Mouse (Mus musculus): ENCODE measurements at regions not wholly inside any gene's neighbourhood (a gene's known extent, or its start where the extent isn't known, plus 50 kb on each side); places are given as distances from the start of the nearest gene placed in this dataset.

GRCm38 (mm10) chr9:91609457-91610166 is 244.0 kb upstream of the Zic1 start:
- Histone ChIP-seq H3ac (ENCODE audit: control insufficient read depth, insufficient read length) (no peak overlapping the region), H3K36me3 (ENCODE audit: control insufficient read depth, insufficient read depth) (no peaks in the 10 kb centered on the region), H3K27me3 (ENCODE audit: control insufficient read depth, insufficient read depth, insufficient read length) (no peaks in the 10 kb centered on the region), H3K4me3 (no peak overlapping the region), H3K79me2 (ENCODE audit: control insufficient read depth, insufficient read depth) (no peaks in the 10 kb centered on the region), H3K4me2 (ENCODE audit: low read depth) (no peak overlapping the region)
- no peak for TF ChIP-seq POLR2A (IDR thresholded peaks at IDR 0.05; ENCODE audit: insufficient read length, low read depth)
- TF ChIP-seq MYOG (IDR thresholded peaks at IDR 0.05; ENCODE audit: control insufficient read depth in 1 of 3, insufficient read depth in 1 of 3, insufficient read length in 2 of 3, low read depth in 2 of 3) = no peak
- TF ChIP-seq E2F4 (IDR thresholded peaks at IDR 0.05; ENCODE audit: insufficient read depth) = no peak
- no peak for TF ChIP-seq MYOD1 (IDR thresholded peaks at IDR 0.05; ENCODE audit: control insufficient read depth in 1 of 3, insufficient read length in 2 of 3, low read depth in 2 of 3)
- no peak for TF ChIP-seq REST (IDR thresholded peaks at IDR 0.05; ENCODE audit: insufficient read depth, insufficient read length)
- no peak for TF ChIP-seq TCF3 (IDR thresholded peaks at IDR 0.05; ENCODE audit: insufficient read length, low read depth)
- no peak for TF ChIP-seq USF1 (IDR thresholded peaks at IDR 0.05; ENCODE audit: low read depth)
- TF ChIP-seq MAX (IDR thresholded peaks at IDR 0.05; ENCODE audit: low read depth) = no peak
- TF ChIP-seq TCF12 (IDR thresholded peaks at IDR 0.05; ENCODE audit: insufficient read depth, poor library complexity, severe bottlenecking) = no peak
- no peak for TF ChIP-seq CEBPB (IDR thresholded peaks at IDR 0.05; ENCODE audit: insufficient read depth, poor library complexity, severe bottlenecking)
- TF ChIP-seq SRF (IDR thresholded peaks at IDR 0.05; ENCODE audit: control insufficient read depth, insufficient read length, low read depth) = no peak
- TF ChIP-seq POLR2AphosphoS2 (IDR thresholded peaks at IDR 0.05; ENCODE audit: insufficient read length, low read depth) = no peak

GRCm38 (mm10) chr9:91601740-91602139 is 236.1 kb upstream of the Zic1 start:
- H3K79me2 ChIP-seq (ENCODE audit: control insufficient read depth, insufficient read depth) = no peaks in the 10 kb centered on the region
- H3K27me3 ChIP-seq (ENCODE audit: control insufficient read depth, insufficient read depth, insufficient read length) = no peaks in the 10 kb centered on the region
- no peak for TF ChIP-seq REST (IDR thresholded peaks at IDR 0.05; ENCODE audit: insufficient read depth, insufficient read length)
- TF ChIP-seq MYOG (IDR thresholded peaks at IDR 0.05; ENCODE audit: control insufficient read depth in 1 of 3, insufficient read depth in 1 of 3, insufficient read length in 2 of 3, low read depth in 2 of 3) = no peak
- TF ChIP-seq POLR2AphosphoS2 (IDR thresholded peaks at IDR 0.05; ENCODE audit: insufficient read length, low read depth) = no peak
- TF ChIP-seq TCF12 (IDR thresholded peaks at IDR 0.05; ENCODE audit: insufficient read depth, poor library complexity, severe bottlenecking) = no peak
- no peak for TF ChIP-seq MAX (IDR thresholded peaks at IDR 0.05; ENCODE audit: low read depth)
- TF ChIP-seq SRF (IDR thresholded peaks at IDR 0.05; ENCODE audit: control insufficient read depth, insufficient read length, low read depth) = no peak
- no peak for TF ChIP-seq USF1 (IDR thresholded peaks at IDR 0.05; ENCODE audit: low read depth)
- TF ChIP-seq TCF3 (IDR thresholded peaks at IDR 0.05; ENCODE audit: insufficient read length, low read depth) = no peak
- no peak for TF ChIP-seq CEBPB (IDR thresholded peaks at IDR 0.05; ENCODE audit: insufficient read depth, poor library complexity, severe bottlenecking)
- TF ChIP-seq E2F4 (IDR thresholded peaks at IDR 0.05; ENCODE audit: insufficient read depth) = no peak
- no peak for TF ChIP-seq MYOD1 (IDR thresholded peaks at IDR 0.05; ENCODE audit: control insufficient read depth in 1 of 3, insufficient read length in 2 of 3, low read depth in 2 of 3)
- no peak for TF ChIP-seq POLR2A (IDR thresholded peaks at IDR 0.05; ENCODE audit: insufficient read length, low read depth)
- no peak overlapping the region for H3ac ChIP-seq (ENCODE audit: control insufficient read depth, insufficient read length)
- H3K4me3 ChIP-seq = no peak overlapping the region
- no peaks in the 10 kb centered on the region for H3K36me3 ChIP-seq (ENCODE audit: control insufficient read depth, insufficient read depth)
- H3K4me2 ChIP-seq (ENCODE audit: low read depth) = no peak overlapping the region

DNA sequence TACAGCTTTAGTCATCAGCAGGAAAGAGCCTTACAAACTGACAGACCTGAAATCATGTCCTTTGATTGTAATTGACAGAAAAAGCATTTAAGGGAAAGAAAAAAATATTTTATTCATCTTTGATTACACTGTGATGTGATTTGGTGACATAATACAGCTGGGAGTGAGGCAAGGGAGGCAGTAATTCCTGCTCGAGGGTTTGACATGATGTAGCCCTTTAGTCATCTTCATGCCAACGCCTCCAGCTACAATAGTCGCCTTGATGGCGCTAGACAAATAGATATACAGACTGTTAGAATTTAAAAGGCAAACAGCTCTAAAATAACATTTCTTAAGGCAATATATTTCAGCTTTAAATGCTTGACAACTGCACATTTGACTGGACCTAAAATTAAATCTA is 226.3 kb upstream of the Zic1 start:
- TF ChIP-seq E2F4 (IDR thresholded peaks at IDR 0.05; ENCODE audit: insufficient read depth) = no peak
- TF ChIP-seq POLR2A (IDR thresholded peaks at IDR 0.05; ENCODE audit: insufficient read length, low read depth) = no peak
- TF ChIP-seq REST (IDR thresholded peaks at IDR 0.05; ENCODE audit: insufficient read depth, insufficient read length) = no peak
- TF ChIP-seq CEBPB (IDR thresholded peaks at IDR 0.05; ENCODE audit: insufficient read depth, poor library complexity, severe bottlenecking) = no peak
- no peak for TF ChIP-seq USF1 (IDR thresholded peaks at IDR 0.05; ENCODE audit: low read depth)
- no peak for TF ChIP-seq SRF (IDR thresholded peaks at IDR 0.05; ENCODE audit: control insufficient read depth, insufficient read length, low read depth)
- TF ChIP-seq TCF12 (IDR thresholded peaks at IDR 0.05; ENCODE audit: insufficient read depth, poor library complexity, severe bottlenecking) = no peak
- TF ChIP-seq TCF3 (IDR thresholded peaks at IDR 0.05; ENCODE audit: insufficient read length, low read depth) = no peak
- no peak for TF ChIP-seq MYOD1 (IDR thresholded peaks at IDR 0.05; ENCODE audit: control insufficient read depth in 1 of 3, insufficient read length in 2 of 3, low read depth in 2 of 3)
- no peak for TF ChIP-seq POLR2AphosphoS2 (IDR thresholded peaks at IDR 0.05; ENCODE audit: insufficient read length, low read depth)
- no peak for TF ChIP-seq MYOG (IDR thresholded peaks at IDR 0.05; ENCODE audit: control insufficient read depth in 1 of 3, insufficient read depth in 1 of 3, insufficient read length in 2 of 3, low read depth in 2 of 3)
- TF ChIP-seq MAX (IDR thresholded peaks at IDR 0.05; ENCODE audit: low read depth) = no peak
- no peak overlapping the region for H3K4me2 ChIP-seq (ENCODE audit: low read depth)
- H3ac ChIP-seq (ENCODE audit: control insufficient read depth, insufficient read length) = no peak overlapping the region
- no peaks in the 10 kb centered on the region for H3K36me3 ChIP-seq (ENCODE audit: control insufficient read depth, insufficient read depth)
- H3K4me3 ChIP-seq = no peak overlapping the region
- no peaks in the 10 kb centered on the region for H3K79me2 ChIP-seq (ENCODE audit: control insufficient read depth, insufficient read depth)
- H3K27me3 ChIP-seq (ENCODE audit: control insufficient read depth, insufficient read depth, insufficient read length) = no peaks in the 10 kb centered on the region

DNA sequence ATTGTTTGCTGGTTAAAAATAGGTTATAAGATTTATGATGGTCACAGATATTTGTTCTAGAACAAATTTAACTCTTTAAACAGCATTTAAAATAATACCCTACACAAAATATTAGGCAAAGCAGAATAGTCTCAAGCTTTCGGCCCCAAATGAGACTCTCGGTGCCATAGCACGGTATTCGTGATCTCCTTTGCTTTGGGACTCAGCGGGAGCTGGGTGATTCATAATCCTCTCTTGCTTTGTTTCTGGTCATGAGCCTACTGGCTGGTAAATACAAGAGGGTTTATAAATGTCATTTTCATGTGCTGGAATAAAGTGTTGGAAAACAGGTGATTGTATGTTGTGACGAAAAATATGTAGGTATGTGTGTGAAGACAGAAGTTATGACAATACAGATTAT is 223.1 kb upstream of the Zic1 start:
- Histone ChIP-seq H3K79me2 (ENCODE audit: control insufficient read depth, insufficient read depth) (no peaks in the 10 kb centered on the region), H3K27me3 (ENCODE audit: control insufficient read depth, insufficient read depth, insufficient read length) (no peaks in the 10 kb centered on the region), H3K4me3 (no peak overlapping the region), H3K36me3 (ENCODE audit: control insufficient read depth, insufficient read depth) (no peaks in the 10 kb centered on the region), H3K4me2 (ENCODE audit: low read depth) (no peak overlapping the region), H3ac (ENCODE audit: control insufficient read depth, insufficient read length) (no peak overlapping the region)
- TF ChIP-seq MAX (IDR thresholded peaks at IDR 0.05; ENCODE audit: low read depth) (no peak), TCF12 (IDR thresholded peaks at IDR 0.05; ENCODE audit: insufficient read depth, poor library complexity, severe bottlenecking) (no peak), SRF (IDR thresholded peaks at IDR 0.05; ENCODE audit: control insufficient read depth, insufficient read length, low read depth) (no peak), MYOG (IDR thresholded peaks at IDR 0.05; ENCODE audit: control insufficient read depth in 1 of 3, insufficient read depth in 1 of 3, insufficient read length in 2 of 3, low read depth in 2 of 3) (no peak), POLR2AphosphoS2 (IDR thresholded peaks at IDR 0.05; ENCODE audit: insufficient read length, low read depth) (no peak), TCF3 (IDR thresholded peaks at IDR 0.05; ENCODE audit: insufficient read length, low read depth) (no peak), E2F4 (IDR thresholded peaks at IDR 0.05; ENCODE audit: insufficient read depth) (no peak), MYOD1 (IDR thresholded peaks at IDR 0.05; ENCODE audit: control insufficient read depth in 1 of 3, insufficient read length in 2 of 3, low read depth in 2 of 3) (no peak), POLR2A (IDR thresholded peaks at IDR 0.05; ENCODE audit: insufficient read length, low read depth) (no peak), USF1 (IDR thresholded peaks at IDR 0.05; ENCODE audit: low read depth) (no peak), REST (IDR thresholded peaks at IDR 0.05; ENCODE audit: insufficient read depth, insufficient read length) (no peak), CEBPB (IDR thresholded peaks at IDR 0.05; ENCODE audit: insufficient read depth, poor library complexity, severe bottlenecking) (no peak)
